Mouse (Mus musculus) C2C12 (cell line): ENCODE measurements at regions not wholly inside any gene's neighbourhood (a gene's known extent, or its start where the extent isn't known, plus 50 kb on each side); places are given as distances from the start of the nearest gene placed in this dataset.

Experiments
- H3K27me3 ChIP-seq: one replicate; pipeline ENCODE4 v1.6.1; 2011; ENCODE audit not compliant: control insufficient read depth, insufficient read depth, insufficient read length
- H3K36me3 ChIP-seq: one replicate; pipeline ENCODE4 v1.6.1; 2011; ENCODE audit not compliant: control insufficient read depth, insufficient read depth
- H3K4me3 ChIP-seq: one replicate; pipeline ENCODE4 v1.5.1; 2011; ENCODE audit warnings: mild to moderate bottlenecking, control low read depth; ENCODE audit not compliant: poor library complexity, insufficient read depth, severe bottlenecking
- H3K79me2 ChIP-seq: one replicate; pipeline ENCODE4 v1.6.1; 2011; ENCODE audit not compliant: control insufficient read depth, insufficient read depth
- H3K79me3 ChIP-seq: one replicate; pipeline ENCODE4 v1.6.1; 2011; ENCODE audit warnings: low read depth, control low read depth
- H3ac ChIP-seq: one replicate; pipeline ENCODE3; 2011; ENCODE audit warnings: low read depth; ENCODE audit not compliant: control insufficient read depth, insufficient read length
- CEBPB ChIP-seq: IDR thresholded peaks from one replicate; pipeline ENCODE4 v1.6.1; 2011; ENCODE audit warnings: low read depth, mild to moderate bottlenecking, control low read depth, moderate library complexity
- CTCF ChIP-seq: IDR thresholded peaks from one replicate; pipeline ENCODE4 v1.5.1; 2011; ENCODE audit not compliant: control insufficient read depth, insufficient read depth, insufficient read length
- FOSL1 ChIP-seq: IDR thresholded peaks from one replicate; pipeline ENCODE4 v1.8.0; 2011; ENCODE audit warnings: mild to moderate bottlenecking, low read length; ENCODE audit not compliant: poor library complexity, insufficient read depth, severe bottlenecking
- MAX ChIP-seq: IDR thresholded peaks from one replicate; pipeline ENCODE4 v1.6.1; 2011; ENCODE audit warnings: mild to moderate bottlenecking, control low read depth
- MYOD1 ChIP-seq: IDR thresholded peaks from one replicate; pipeline ENCODE4 v1.6.1; 2011; ENCODE audit warnings: low read depth; ENCODE audit not compliant: control insufficient read depth, insufficient read length
- MYOG ChIP-seq: IDR thresholded peaks from one replicate; pipeline ENCODE4 v1.6.1; 2011; ENCODE audit not compliant: control insufficient read depth, insufficient read length; ENCODE audit errors: extremely low read depth
- USF1 ChIP-seq: IDR thresholded peaks from one replicate; pipeline ENCODE4 v1.6.1; 2011; ENCODE audit warnings: low read depth, mild to moderate bottlenecking, control low read depth, moderate library complexity

DNA sequence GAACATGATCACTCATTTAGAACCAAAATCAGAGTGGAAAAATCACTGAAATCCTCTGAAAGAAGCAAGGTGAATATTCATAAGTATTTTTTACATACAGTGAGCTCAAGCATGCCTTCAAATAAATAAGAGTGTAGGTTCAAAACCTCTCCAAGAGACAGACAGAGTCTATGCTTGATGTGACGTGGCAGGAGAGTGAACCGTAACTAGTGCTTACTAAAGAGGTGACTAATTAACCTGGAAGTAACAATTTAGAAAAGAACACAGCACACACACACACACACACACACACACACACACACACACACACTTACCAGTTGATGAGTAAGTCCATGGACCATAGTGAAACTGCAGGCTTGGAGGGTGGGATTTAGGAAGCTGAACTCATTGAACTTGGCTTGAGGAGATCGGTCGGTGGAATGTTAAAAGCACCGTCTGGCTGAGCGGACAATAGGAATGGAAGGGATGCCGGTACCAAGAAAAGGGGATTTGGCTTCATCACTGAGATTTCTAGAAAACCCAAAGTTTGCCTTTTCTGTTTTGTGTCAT is 802.4 kb downstream of the Defb40 start:
- no peaks in the 10 kb centered on the region for H3K27me3 ChIP-seq
- no peaks in the 10 kb centered on the region for H3K36me3 ChIP-seq
- H3K79me3 ChIP-seq, result no peaks in the 10 kb centered on the region
- TF ChIP-seq CEBPB (no peak), MYOG (no peak), CTCF (no peak), MAX (no peak), FOSL1 (no peak), USF1 (no peak), MYOD1 (no peak)
- no peak overlapping the region for H3ac ChIP-seq
- no peak overlapping the region for H3K4me3 ChIP-seq
- H3K79me2 ChIP-seq, result no peaks in the 10 kb centered on the region

DNA sequence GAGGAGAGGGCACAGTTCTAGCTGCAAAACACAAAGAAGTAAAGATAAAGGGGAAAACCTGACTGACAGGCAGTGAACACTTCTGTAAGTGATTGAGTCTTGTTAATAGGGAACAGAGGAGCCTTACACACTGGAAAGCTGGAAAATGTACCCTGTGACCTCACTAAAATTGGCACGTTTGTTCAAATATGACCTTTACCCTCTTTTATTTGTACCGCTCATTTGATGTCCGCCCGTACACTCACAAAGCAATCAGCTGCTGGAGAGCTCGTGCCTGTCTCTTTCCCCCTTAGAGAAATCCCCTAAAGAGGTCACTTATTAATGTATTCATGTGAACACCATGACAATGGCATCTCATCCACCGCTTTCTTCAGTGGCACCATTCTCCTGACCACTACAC is 819.4 kb downstream of the Defb40 start:
- no peak for TF ChIP-seq CTCF
- TF ChIP-seq CEBPB, result no peak
- no peak for TF ChIP-seq MYOD1
- TF ChIP-seq MYOG, result no peak
- TF ChIP-seq USF1, result no peak
- TF ChIP-seq MAX, result no peak
- TF ChIP-seq FOSL1, result no peak
- Histone ChIP-seq H3ac (no peak overlapping the region), H3K4me3 (no peak overlapping the region), H3K27me3 (no peaks in the 10 kb centered on the region), H3K79me2 (no peaks in the 10 kb centered on the region), H3K79me3 (no peaks in the 10 kb centered on the region), H3K36me3 (no peaks in the 10 kb centered on the region)

DNA sequence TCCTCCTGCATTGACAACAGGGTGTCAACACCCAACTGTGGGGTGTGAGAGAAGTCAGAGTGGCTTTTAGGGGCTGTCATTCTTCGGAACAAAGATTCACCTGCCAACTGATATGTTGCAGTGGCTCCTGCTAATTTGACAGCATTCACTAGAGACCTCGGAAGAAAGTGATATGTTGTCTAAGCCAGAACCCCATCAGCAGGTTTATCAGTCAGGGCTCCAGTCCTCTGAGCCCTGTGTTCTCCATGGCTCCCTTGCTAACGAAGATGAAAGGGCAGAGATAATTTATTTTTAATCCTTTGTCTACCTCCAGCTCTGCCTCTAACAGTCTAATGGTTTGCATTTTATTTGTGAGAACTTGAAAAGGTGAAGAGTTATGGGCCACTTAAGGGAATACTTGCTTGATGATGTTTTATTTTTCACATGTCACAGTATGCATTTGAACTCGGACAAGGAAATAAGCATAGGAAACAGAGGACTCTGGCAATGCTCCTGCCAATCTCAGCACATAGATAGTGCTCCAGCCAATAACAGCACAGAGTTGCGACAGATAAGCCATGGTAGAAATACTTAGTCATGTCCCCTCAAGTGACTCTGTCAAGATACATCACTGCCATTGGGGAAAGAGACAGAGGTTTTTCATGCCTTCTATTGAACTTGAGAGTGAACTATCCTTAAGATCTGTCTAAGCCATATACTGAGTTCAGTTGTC is 862.6 kb downstream of the Defb40 start:
- H3K4me3 ChIP-seq, result no peak overlapping the region
- H3K79me2 ChIP-seq, result no peaks in the 10 kb centered on the region
- no peaks in the 10 kb centered on the region for H3K36me3 ChIP-seq
- H3K79me3 ChIP-seq, result no peaks in the 10 kb centered on the region
- no peak overlapping the region for H3ac ChIP-seq
- TF ChIP-seq CTCF (no peak), FOSL1 (no peak), MAX (no peak), CEBPB (no peak), MYOG (no peak), MYOD1 (no peak), USF1 (no peak)
- no peaks in the 10 kb centered on the region for H3K27me3 ChIP-seq

DNA sequence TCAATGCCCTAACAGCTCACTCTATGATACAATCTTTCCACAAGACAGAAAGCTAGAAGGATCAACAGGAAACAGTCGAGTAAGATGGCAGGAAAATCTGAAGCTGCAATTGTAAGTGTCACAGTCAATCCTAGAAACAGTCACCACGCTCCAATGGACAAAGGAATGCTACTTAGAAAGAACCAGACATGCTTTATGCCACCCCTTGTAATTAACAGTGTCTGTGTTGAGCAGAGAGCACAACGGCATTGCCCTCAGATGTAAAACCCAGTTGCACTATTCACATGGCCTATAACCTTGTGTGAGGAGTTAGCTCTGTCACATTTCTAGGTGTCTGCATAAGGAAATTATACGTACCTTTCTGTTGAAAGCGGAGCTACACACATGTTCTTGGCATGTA is 864.8 kb downstream of the Defb40 start:
- Histone ChIP-seq H3K79me2 (no peaks in the 10 kb centered on the region), H3K4me3 (no peak overlapping the region), H3ac (no peak overlapping the region), H3K79me3 (no peaks in the 10 kb centered on the region), H3K27me3 (no peaks in the 10 kb centered on the region), H3K36me3 (no peaks in the 10 kb centered on the region)
- TF ChIP-seq CEBPB, result no peak
- TF ChIP-seq MAX, result no peak
- no peak for TF ChIP-seq USF1
- TF ChIP-seq FOSL1, result no peak
- TF ChIP-seq MYOD1, result no peak
- TF ChIP-seq MYOG, result no peak
- TF ChIP-seq CTCF, result no peak

DNA sequence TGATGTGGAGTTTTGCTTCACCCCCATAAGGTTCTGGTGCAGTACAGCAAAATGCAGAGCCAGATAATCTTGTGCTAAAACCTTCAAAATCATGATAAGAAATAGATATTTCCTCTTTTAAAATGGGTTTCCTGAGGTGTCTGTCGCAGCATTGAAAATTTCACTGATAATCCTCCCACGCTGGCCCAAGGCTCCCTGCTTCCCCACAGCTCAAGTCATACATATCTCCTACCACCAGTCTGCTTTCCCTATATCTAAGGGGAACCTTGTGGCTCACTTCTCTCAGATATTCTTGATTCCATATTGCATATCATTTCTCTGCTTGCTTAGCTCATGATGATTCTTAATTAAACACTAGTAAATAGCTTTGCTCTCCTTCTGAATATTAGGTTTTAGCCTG is 868.6 kb downstream of the Defb40 start:
- H3K36me3 ChIP-seq, result no peaks in the 10 kb centered on the region
- TF ChIP-seq MYOD1 (no peak), MAX (no peak), MYOG (no peak), CTCF (no peak)
- H3K27me3 ChIP-seq, result no peaks in the 10 kb centered on the region
- no peak overlapping the region for H3K4me3 ChIP-seq
- no peaks in the 10 kb centered on the region for H3K79me2 ChIP-seq
- H3K79me3 ChIP-seq, result no peaks in the 10 kb centered on the region
- H3ac ChIP-seq, result no peak overlapping the region
